Mouse (Mus musculus): Measurements from ENCODE around the gene Ap1s1. TPM values are rescaled to one million over a fixed set of nuclear protein-coding genes. Genes with fewer than 3 reads are reported as not detected.

Ap1s1 gene
- polyA plus RNA-seq, 1 experiment: 60.2 TPM

GRCm38 (mm10) chr5:137024318-137024717, 21.6 kb downstream of the Ap1s1 start:
- DNase-seq (ENCODE audit: low read depth): no peak

- no peak for DNase-seq (ENCODE audit: low read depth)
Measured at GRCm38 (mm10) chr5:137015913-137016312, 30.0 kb downstream of the Ap1s1 start.

- no peak for DNase-seq (ENCODE audit: low read depth)
Measured at GRCm38 (mm10) chr5:137012401-137012950, 33.5 kb downstream of the Ap1s1 start.

- no peak for DNase-seq (ENCODE audit: low read depth)
Measured at GRCm38 (mm10) chr5:137009988-137010387, 35.9 kb downstream of the Ap1s1 start.

GRCm38 (mm10) chr5:137007276-137007675, 38.7 kb downstream of the Ap1s1 start:
- no peak for DNase-seq (ENCODE audit: low read depth)

- DNase-seq (ENCODE audit: low read depth): no peak
Measured at GRCm38 (mm10) chr5:137000612-137001011, 45.3 kb downstream of the Ap1s1 start.

GRCm38 (mm10) chr5:136999449-136999848, 46.5 kb downstream of the Ap1s1 start:
- no peak for DNase-seq (ENCODE audit: low read depth)

- DNase-seq (ENCODE audit: low read depth): no peak
Measured at GRCm38 (mm10) chr5:136989801-136990200, 56.1 kb downstream of the Ap1s1 start.

- no peak for DNase-seq (ENCODE audit: low read depth)
Measured at GRCm38 (mm10) chr5:136988420-136988819, 57.5 kb downstream of the Ap1s1 start.

- DNase-seq (ENCODE audit: low read depth): no peak
Measured at GRCm38 (mm10) chr5:136987934-136988271, 58.0 kb downstream of the Ap1s1 start, which contains the start of gene Znhit1. Gene Znhit1, minus strand, starts transcription at chr5:136988021.

- no peak for DNase-seq (ENCODE audit: low read depth)
Measured at GRCm38 (mm10) chr5:136987138-136987933, 58.6 kb downstream of the Ap1s1 start.

- DNase-seq (ENCODE audit: low read depth): peak; percentile 85
Measured at GRCm38 (mm10) chr5:136986695-136987137, 59.2 kb downstream of the Ap1s1 start, which contains the start of gene Plod3. Gene Plod3, plus strand, starts transcription at chr5:136987019.

Other genes starting within 250 kb of the Ap1s1 start
- gene Col26a1, start 162.9 kb downstream of the Ap1s1 start, polyA plus RNA-seq (2012; rRNA removed): 1.1 and 1.3 TPM in 2 replicates
- gene Ift22, start 138.0 kb downstream of the Ap1s1 start, polyA plus RNA-seq (2012; rRNA removed): 16.9 and 21.2 TPM in 2 replicates
- 163 and 173 TPM in 2 replicates for gene Fis1, start 92.9 kb downstream of the Ap1s1 start, polyA plus RNA-seq (2012; rRNA removed)
- gene Cldn15, start 79.5 kb downstream of the Ap1s1 start, polyA plus RNA-seq (2012; rRNA removed): 24.6 and 37.4 TPM in 2 replicates
- 66.5 and 85.1 TPM in 2 replicates for gene Plod3, start 59.1 kb downstream of the Ap1s1 start, polyA plus RNA-seq (2012; rRNA removed)
- gene Znhit1, start 58.1 kb downstream of the Ap1s1 start, polyA plus RNA-seq (2012; rRNA removed): 52.4 and 52.9 TPM in 2 replicates
- gene Vgf, start 19.7 kb downstream of the Ap1s1 start, polyA plus RNA-seq (2012; rRNA removed): not detected in 2 replicates
- 6.6 and 9.2 TPM in 2 replicates for gene Serpine1, start 26.1 kb upstream of the Ap1s1 start, polyA plus RNA-seq (2012; rRNA removed)
- 7.2 and 12.7 TPM in 2 replicates for gene Trim56, start 70.1 kb upstream of the Ap1s1 start, polyA plus RNA-seq (2012; rRNA removed)
- 0.23 TPM in 1 of 2 replicates, not detected in the other for gene Muc3, start 103.2 kb upstream of the Ap1s1 start, polyA plus RNA-seq (2012; rRNA removed)
- 0.62 and 0.96 TPM in 2 replicates for gene Muc3a, start 166.3 kb upstream of the Ap1s1 start, polyA plus RNA-seq (2012; rRNA removed)
- gene Ache, start 241.4 kb upstream of the Ap1s1 start, polyA plus RNA-seq (2012; rRNA removed): 1.1 and 1.2 TPM in 2 replicates
- gene Ufsp1, start 248.5 kb upstream of the Ap1s1 start, polyA plus RNA-seq (2012; rRNA removed): 12.7 and 18.3 TPM in 2 replicates